Mouse (Mus musculus): ENCODE measurements around the gene Ptger3. TPM values are rescaled to one million over a fixed set of nuclear protein-coding genes. Genes with fewer than 3 reads are reported as not detected.

The Ptger3 gene
- polyA plus RNA-seq, 1 experiment from 2014 or later = 18.0 TPM

- Histone ChIP-seq H3K9ac (ENCODE audit: low read depth, low read length) (no peak overlapping the region), H3K27me3 (replicated peaks; ENCODE audit: control insufficient read depth, insufficient read depth, low read length) (no peaks in the 10 kb centered on the region), H3K4me1 (replicated peaks; ENCODE audit: control insufficient read depth, insufficient read depth, low read length) (peaks cover 42% of the 10 kb centered on the region), H3K9me3 (ENCODE audit: control insufficient read depth, low read length) (no peaks in the 10 kb centered on the region), H3K4me3 (ENCODE audit: low read depth, low read length) (no peak overlapping the region), H3K27ac (ENCODE audit: low read depth, low read length) (no peak overlapping the region), H3K36me3 (ENCODE audit: control insufficient read depth, insufficient read depth, low read length) (no peaks in the 10 kb centered on the region), H3K4me2 (no peak overlapping the region)
- DNase-seq (ENCODE audit: low spot score) = no peak
- no peak for ATAC-seq (replicated peaks; ENCODE audit: low FRiP score)
- WGBS = 64% methylated on average over 2 of the region's 2 CpGs
These were observed 12.7 kb downstream of the Ptger3 start for GRCm38 (mm10) chr3:157579376-157579775.

- H3K27me3 ChIP-seq (replicated peaks; ENCODE audit: control insufficient read depth, insufficient read depth, low read length) = no peaks in the 10 kb centered on the region
- ATAC-seq (replicated peaks; ENCODE audit: low FRiP score) (peak; percentile 82), DNase-seq (ENCODE audit: low spot score) (no peak)
- H3K4me2 ChIP-seq = 0 out of 2 replicates have a peak overlapping the region, but pooled peaks have one; percentile 33
- H3K27ac ChIP-seq (ENCODE audit: low read depth, low read length) = no peak overlapping the region
- H3K4me1 ChIP-seq (replicated peaks; ENCODE audit: control insufficient read depth, insufficient read depth, low read length) = peaks cover 41% of the 10 kb centered on the region
- no peaks in the 10 kb centered on the region for H3K9me3 ChIP-seq (ENCODE audit: control insufficient read depth, low read length)
- H3K9ac ChIP-seq (ENCODE audit: low read depth, low read length) = no peak overlapping the region
- no peaks in the 10 kb centered on the region for H3K36me3 ChIP-seq (ENCODE audit: control insufficient read depth, insufficient read depth, low read length)
- H3K4me3 ChIP-seq (ENCODE audit: low read depth, low read length) = no peak overlapping the region
- WGBS = 32% methylated on average over 4 of the region's 4 CpGs
These were observed 13.6 kb downstream of the Ptger3 start for GRCm38 (mm10) chr3:157580299-157580698.

DNA sequence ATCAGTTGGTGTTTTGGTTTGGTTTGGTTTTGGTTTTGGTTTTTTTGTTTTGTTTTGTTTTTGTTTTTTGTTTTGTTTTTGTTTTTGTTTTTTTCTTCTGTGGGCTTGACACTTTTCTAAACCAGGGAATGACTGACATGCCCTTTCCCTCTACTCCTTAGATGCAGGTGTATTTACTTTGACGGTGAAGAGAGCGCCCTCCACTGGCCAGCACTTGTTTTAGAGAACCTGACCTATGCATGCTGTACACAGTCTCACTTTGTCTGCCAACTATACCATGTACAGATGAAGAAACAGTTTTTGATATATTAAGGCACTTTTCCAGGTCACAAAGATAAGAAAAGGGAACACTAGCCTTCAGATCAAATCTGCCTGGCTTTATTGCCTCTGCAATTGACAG is 15.1 kb downstream of the Ptger3 start:
- no peak for ATAC-seq (replicated peaks; ENCODE audit: low FRiP score)
- Histone ChIP-seq H3K27me3 (replicated peaks; ENCODE audit: control insufficient read depth, insufficient read depth, low read length) (no peaks in the 10 kb centered on the region), H3K4me1 (replicated peaks; ENCODE audit: control insufficient read depth, insufficient read depth, low read length) (peaks cover 32% of the 10 kb centered on the region), H3K4me2 (no peak overlapping the region), H3K27ac (ENCODE audit: low read depth, low read length) (no peak overlapping the region), H3K9ac (ENCODE audit: low read depth, low read length) (no peak overlapping the region), H3K36me3 (ENCODE audit: control insufficient read depth, insufficient read depth, low read length) (no peaks in the 10 kb centered on the region), H3K4me3 (ENCODE audit: low read depth, low read length) (no peak overlapping the region), H3K9me3 (ENCODE audit: control insufficient read depth, low read length) (no peaks in the 10 kb centered on the region)
- no peak for DNase-seq (ENCODE audit: low spot score)
- WGBS = 25% methylated on average over 2 of the region's 2 CpGs

GRCm38 (mm10) chr3:157582626-157583405 is 16.1 kb downstream of the Ptger3 start:
- Histone ChIP-seq H3K4me3 (ENCODE audit: low read depth, low read length) (no peak overlapping the region), H3K4me1 (replicated peaks; ENCODE audit: control insufficient read depth, insufficient read depth, low read length) (peaks cover 22% of the 10 kb centered on the region), H3K27me3 (replicated peaks; ENCODE audit: control insufficient read depth, insufficient read depth, low read length) (no peaks in the 10 kb centered on the region), H3K36me3 (ENCODE audit: control insufficient read depth, insufficient read depth, low read length) (no peaks in the 10 kb centered on the region), H3K4me2 (no peak overlapping the region), H3K27ac (ENCODE audit: low read depth, low read length) (no peak overlapping the region), H3K9me3 (ENCODE audit: control insufficient read depth, low read length) (no peaks in the 10 kb centered on the region), H3K9ac (ENCODE audit: low read depth, low read length) (no peak overlapping the region)
- ATAC-seq (replicated peaks; ENCODE audit: low FRiP score) = no peak
- WGBS = 71% methylated on average over 5 of the region's 5 CpGs
- no peak for DNase-seq (ENCODE audit: low spot score)

DNA sequence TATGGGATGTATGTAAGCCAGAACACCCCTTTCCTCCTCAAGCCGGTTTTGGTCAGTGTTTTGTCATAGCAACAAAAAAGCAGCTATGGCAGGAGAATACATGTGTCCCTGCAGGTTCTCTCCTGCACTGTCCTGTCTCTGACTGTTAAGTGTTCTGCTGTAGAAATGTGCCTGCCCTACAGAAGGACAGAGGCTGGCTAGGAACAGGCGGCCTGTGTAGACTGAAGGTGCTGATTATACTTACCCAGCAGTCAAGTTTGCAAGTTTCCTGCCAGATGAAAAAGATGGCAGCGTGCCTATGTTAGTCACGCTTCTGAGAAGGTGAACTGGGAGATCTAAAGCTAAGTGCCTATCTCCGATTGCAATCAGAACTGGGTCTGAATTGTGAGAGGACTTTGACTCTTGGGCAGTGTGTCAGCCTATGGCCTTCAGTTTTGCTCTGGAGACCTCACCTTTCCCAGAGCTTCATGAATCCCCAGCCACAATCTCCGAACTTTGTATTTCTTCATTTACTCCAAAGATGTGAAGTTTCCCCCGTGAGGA is 31.2 kb downstream of the Ptger3 start:
- no peak; the same call in 1 of the 2 replicates for ATAC-seq (replicated peaks; ENCODE audit: low FRiP score)
- Histone ChIP-seq H3K4me2 (no peak overlapping the region), H3K9me3 (ENCODE audit: control insufficient read depth, low read length) (no peaks in the 10 kb centered on the region), H3K27me3 (replicated peaks; ENCODE audit: control insufficient read depth, insufficient read depth, low read length) (no peaks in the 10 kb centered on the region), H3K4me3 (ENCODE audit: low read depth, low read length) (no peak overlapping the region), H3K4me1 (replicated peaks; ENCODE audit: control insufficient read depth, insufficient read depth, low read length) (no peaks in the 10 kb centered on the region), H3K27ac (ENCODE audit: low read depth, low read length) (no peak overlapping the region), H3K36me3 (ENCODE audit: control insufficient read depth, insufficient read depth, low read length) (no peaks in the 10 kb centered on the region), H3K9ac (ENCODE audit: low read depth, low read length) (no peak overlapping the region)
- 75% methylated on average over 7 of the region's 7 CpGs for whole genome bisulfite sequencing
- no peak for DNase-seq (ENCODE audit: low spot score)

DNA sequence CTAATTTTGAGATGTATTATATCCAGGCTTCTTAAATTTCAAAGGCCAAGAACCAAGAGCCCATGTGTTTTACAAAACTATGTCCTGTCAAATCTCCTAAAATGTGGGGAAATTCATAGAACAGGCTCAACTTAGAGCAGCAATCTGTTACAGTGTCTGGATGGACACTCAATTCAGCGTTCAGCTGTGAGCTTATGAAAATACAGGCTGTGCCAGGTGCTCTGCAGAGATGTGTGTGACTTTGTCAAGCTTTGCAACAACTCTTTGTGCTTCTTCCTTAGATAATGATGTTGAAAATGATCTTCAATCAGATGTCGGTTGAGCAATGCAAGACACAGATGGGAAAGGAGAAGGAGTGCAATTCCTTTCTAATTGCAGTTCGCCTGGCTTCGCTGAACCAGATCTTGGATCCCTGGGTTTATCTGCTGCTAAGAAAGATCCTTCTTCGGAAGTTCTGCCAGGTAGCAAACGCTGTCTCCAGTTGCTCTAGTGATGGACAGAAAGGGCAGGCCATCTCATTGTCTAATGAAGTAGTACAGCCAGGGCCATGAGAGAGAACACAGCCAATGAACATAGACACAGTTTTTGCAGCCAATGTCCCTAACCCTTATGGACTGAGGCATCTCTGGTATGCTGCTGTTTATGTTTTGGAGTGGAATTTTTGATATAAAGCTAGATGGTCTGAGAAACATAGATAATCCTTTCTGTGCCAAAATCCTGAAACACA is 38.2 kb downstream of the Ptger3 start:
- H3K4me1 ChIP-seq (replicated peaks; ENCODE audit: control insufficient read depth, insufficient read depth, low read length) = no peaks in the 10 kb centered on the region
- H3K9ac ChIP-seq (ENCODE audit: low read depth, low read length) = no peak overlapping the region
- 77% methylated on average over 6 of the region's 6 CpGs for WGBS
- no peak overlapping the region for H3K4me2 ChIP-seq
- DNase-seq (ENCODE audit: low spot score) (no peak), ATAC-seq (replicated peaks; ENCODE audit: low FRiP score) (no peak)
- no peak overlapping the region for H3K27ac ChIP-seq (ENCODE audit: low read depth, low read length)
- no peaks in the 10 kb centered on the region for H3K27me3 ChIP-seq (replicated peaks; ENCODE audit: control insufficient read depth, insufficient read depth, low read length)
- H3K4me3 ChIP-seq (ENCODE audit: low read depth, low read length) = no peak overlapping the region
- H3K9me3 ChIP-seq (ENCODE audit: control insufficient read depth, low read length) = no peaks in the 10 kb centered on the region
- no peaks in the 10 kb centered on the region for H3K36me3 ChIP-seq (ENCODE audit: control insufficient read depth, insufficient read depth, low read length)

GRCm38 (mm10) chr3:157605411-157605740 is 38.7 kb downstream of the Ptger3 start:
- H3K9me3 ChIP-seq (ENCODE audit: control insufficient read depth, low read length) = no peaks in the 10 kb centered on the region
- no peaks in the 10 kb centered on the region for H3K4me1 ChIP-seq (replicated peaks; ENCODE audit: control insufficient read depth, insufficient read depth, low read length)
- no peak for ATAC-seq (replicated peaks; ENCODE audit: low FRiP score)
- no peak for DNase-seq (ENCODE audit: low spot score)
- H3K4me3 ChIP-seq (ENCODE audit: low read depth, low read length) = no peak overlapping the region
- no peak overlapping the region for H3K9ac ChIP-seq (ENCODE audit: low read depth, low read length)
- H3K36me3 ChIP-seq (ENCODE audit: control insufficient read depth, insufficient read depth, low read length) = no peaks in the 10 kb centered on the region
- H3K27me3 ChIP-seq (replicated peaks; ENCODE audit: control insufficient read depth, insufficient read depth, low read length) = no peaks in the 10 kb centered on the region
- no peak overlapping the region for H3K4me2 ChIP-seq
- no peak overlapping the region for H3K27ac ChIP-seq (ENCODE audit: low read depth, low read length)

DNA sequence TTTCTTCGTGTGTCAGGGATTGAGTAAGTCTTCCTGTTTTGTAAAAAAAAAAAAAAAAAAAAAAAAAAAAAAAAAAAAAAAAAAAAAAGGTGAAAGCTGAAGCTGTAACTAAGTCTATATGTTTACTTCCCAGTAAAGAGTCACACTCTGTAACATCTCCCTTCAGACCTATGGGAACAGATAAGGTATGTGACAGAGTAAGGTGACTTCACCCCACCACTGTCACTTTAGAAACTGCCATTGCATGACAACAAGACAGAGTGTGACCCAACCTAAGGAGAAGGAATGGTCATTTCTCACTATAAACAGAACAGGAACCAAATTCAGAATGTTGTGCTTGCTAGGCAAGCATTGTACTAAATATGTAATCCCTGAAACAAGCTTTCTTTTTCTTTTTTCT is 46.9 kb downstream of the Ptger3 start:
- WGBS = 33% methylated on average over 1 of the region's 1 CpGs
- no peaks in the 10 kb centered on the region for H3K36me3 ChIP-seq (ENCODE audit: control insufficient read depth, insufficient read depth, low read length)
- H3K9me3 ChIP-seq (ENCODE audit: control insufficient read depth, low read length) = no peaks in the 10 kb centered on the region
- DNase-seq (ENCODE audit: low spot score) (no peak), ATAC-seq (replicated peaks; ENCODE audit: low FRiP score) (no peak)
- no peak overlapping the region for H3K4me2 ChIP-seq
- H3K4me1 ChIP-seq (replicated peaks; ENCODE audit: control insufficient read depth, insufficient read depth, low read length) = no peaks in the 10 kb centered on the region
- no peak overlapping the region for H3K9ac ChIP-seq (ENCODE audit: low read depth, low read length)
- H3K27ac ChIP-seq (ENCODE audit: low read depth, low read length) = no peak overlapping the region
- no peaks in the 10 kb centered on the region for H3K27me3 ChIP-seq (replicated peaks; ENCODE audit: control insufficient read depth, insufficient read depth, low read length)
- H3K4me3 ChIP-seq (ENCODE audit: low read depth, low read length) = no peak overlapping the region

DNA sequence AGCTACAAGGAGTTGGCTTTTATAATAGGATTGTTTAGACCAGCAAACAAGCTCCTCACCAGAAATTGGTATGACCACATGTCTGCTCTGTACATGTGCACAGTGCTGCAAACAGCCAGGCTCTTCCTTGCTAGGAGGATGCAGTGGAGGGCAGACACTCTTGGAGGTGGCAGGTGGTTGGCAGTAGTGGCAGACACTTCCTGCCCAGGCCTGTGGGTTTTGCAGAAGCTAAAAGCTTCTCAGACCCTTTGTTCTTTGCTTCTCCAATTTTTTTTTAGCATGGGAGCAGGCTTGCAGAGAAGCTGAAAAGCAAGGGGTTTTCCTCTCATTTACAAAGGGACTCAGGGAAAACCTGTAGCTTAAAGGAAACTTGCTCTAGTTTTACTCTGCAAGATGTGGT is 50.3 kb downstream of the Ptger3 start:
- no peak overlapping the region for H3K4me2 ChIP-seq
- DNase-seq (ENCODE audit: low spot score) (no peak), ATAC-seq (replicated peaks; ENCODE audit: low FRiP score) (0 out of 2 replicates have a peak, but pooled peaks have one; percentile 29)
- no peak overlapping the region for H3K27ac ChIP-seq (ENCODE audit: low read depth, low read length)
- no peaks in the 10 kb centered on the region for H3K27me3 ChIP-seq (replicated peaks; ENCODE audit: control insufficient read depth, insufficient read depth, low read length)
- H3K4me3 ChIP-seq (ENCODE audit: low read depth, low read length) = no peak overlapping the region
- H3K4me1 ChIP-seq (replicated peaks; ENCODE audit: control insufficient read depth, insufficient read depth, low read length) = no peaks in the 10 kb centered on the region
- H3K36me3 ChIP-seq (ENCODE audit: control insufficient read depth, insufficient read depth, low read length) = no peaks in the 10 kb centered on the region
- no peaks in the 10 kb centered on the region for H3K9me3 ChIP-seq (ENCODE audit: control insufficient read depth, low read length)
- no peak overlapping the region for H3K9ac ChIP-seq (ENCODE audit: low read depth, low read length)
